Mouse (Mus musculus): ENCODE data around the gene Tha1.

The Tha1 gene

GRCm38 (mm10) chr11:117881787-117882186 lies 8.5 kb upstream of the Tha1 start:
- DNase-seq (ENCODE audit: low read depth in 2 of 2, low spot score in 2 of 2) = no peak

GRCm38 (mm10) chr11:117880977-117881358 lies 7.7 kb upstream of the Tha1 start:
- DNase-seq (ENCODE audit: low read depth in 2 of 2, low spot score in 2 of 2) = no peak

GRCm38 (mm10) chr11:117880336-117880976 lies 7.2 kb upstream of the Tha1 start:
- no peak for DNase-seq (ENCODE audit: low read depth in 2 of 2, low spot score in 2 of 2)

GRCm38 (mm10) chr11:117879676-117880075 lies 6.4 kb upstream of the Tha1 start:
- DNase-seq (ENCODE audit: low read depth in 2 of 2, low spot score in 2 of 2) = no peak

GRCm38 (mm10) chr11:117878892-117879291 lies 5.6 kb upstream of the Tha1 start:
- no peak for DNase-seq (ENCODE audit: low read depth in 2 of 2, low spot score in 2 of 2)

GRCm38 (mm10) chr11:117877917-117878745 lies 4.8 kb upstream of the Tha1 start:
- peak; percentile 66 to 76 for DNase-seq (ENCODE audit: low read depth in 2 of 2, low spot score in 2 of 2)

- DNase-seq (ENCODE audit: low read depth in 2 of 2, low spot score in 2 of 2) = no peak
These were observed 2.4 kb upstream of the Tha1 start for GRCm38 (mm10) chr11:117875681-117876080.

- peak in 1 of 2 experiments; percentile 32 for DNase-seq (ENCODE audit: low read depth in 2 of 2, low spot score in 2 of 2)
These were observed 1.1 kb upstream of the Tha1 start for GRCm38 (mm10) chr11:117874419-117874818.

- peak; percentile 87 to 88 for DNase-seq (ENCODE audit: low read depth in 2 of 2, low spot score in 2 of 2)
These were observed 1.2 kb downstream of the Tha1 start for GRCm38 (mm10) chr11:117871911-117872584.

- no peak for DNase-seq (ENCODE audit: low read depth in 2 of 2, low spot score in 2 of 2)
These were observed 1.9 kb downstream of the Tha1 start for GRCm38 (mm10) chr11:117871376-117871775.

- DNase-seq (ENCODE audit: low read depth in 2 of 2, low spot score in 2 of 2) = peak; percentile 77 to 83
These were observed 2.5 kb downstream of the Tha1 start for GRCm38 (mm10) chr11:117870688-117871365.

GRCm38 (mm10) chr11:117865988-117866387 lies 7.3 kb downstream of the Tha1 start:
- no peak for DNase-seq (ENCODE audit: low read depth in 2 of 2, low spot score in 2 of 2)

- DNase-seq (ENCODE audit: low read depth in 2 of 2, low spot score in 2 of 2) = no peak
These were observed 8.5 kb downstream of the Tha1 start for GRCm38 (mm10) chr11:117864805-117865204.

- no peak for DNase-seq (ENCODE audit: low read depth in 2 of 2, low spot score in 2 of 2)
These were observed 10.0 kb downstream of the Tha1 start for GRCm38 (mm10) chr11:117863174-117863856.

GRCm38 (mm10) chr11:117860601-117861000 lies 12.7 kb downstream of the Tha1 start, which contains the start of gene Tmem235:
TSS of gene Tmem235 (plus strand) at chr11:117860752.
- DNase-seq (ENCODE audit: low read depth in 2 of 2, low spot score in 2 of 2) = peak in 1 of 2 experiments; percentile 22

GRCm38 (mm10) chr11:117858392-117858791 lies 14.9 kb downstream of the Tha1 start:
- no peak for DNase-seq (ENCODE audit: low read depth in 2 of 2, low spot score in 2 of 2)

- no peak for DNase-seq (ENCODE audit: low read depth in 2 of 2, low spot score in 2 of 2)
These were observed 15.8 kb downstream of the Tha1 start for GRCm38 (mm10) chr11:117857462-117857861.

GRCm38 (mm10) chr11:117855975-117856374 lies 17.3 kb downstream of the Tha1 start:
- no peak for DNase-seq (ENCODE audit: low read depth in 2 of 2, low spot score in 2 of 2)

- DNase-seq (ENCODE audit: low read depth in 2 of 2, low spot score in 2 of 2) = no peak
These were observed 17.9 kb downstream of the Tha1 start for GRCm38 (mm10) chr11:117855360-117855759.

- no peak for DNase-seq (ENCODE audit: low read depth in 2 of 2, low spot score in 2 of 2)
These were observed 19.0 kb downstream of the Tha1 start for GRCm38 (mm10) chr11:117854241-117854640.

GRCm38 (mm10) chr11:117852875-117853274 lies 20.4 kb downstream of the Tha1 start:
- DNase-seq (ENCODE audit: low read depth in 2 of 2, low spot score in 2 of 2) = no peak
